Mouse (Mus musculus) G1E (cell line): ENCODE measurements at regions not wholly inside any gene's neighbourhood (a gene's known extent, or its start where the extent isn't known, plus 50 kb on each side); places are given as distances from the start of the nearest gene placed in this dataset.
"Not testable (repeated sequence)": the region's sequence is repeated elsewhere in the genome, so short reads cannot be mapped to it uniquely, and the experiment has no call there.

Experiments
- ATAC-seq: 2 replicates; pipeline ENCODE4 v1.8.0; 2016; ENCODE audit warnings: mild to moderate bottlenecking; ENCODE audit not compliant: insufficient number of reproducible peaks, poor library complexity, low FRiP score, severe bottlenecking; ENCODE audit errors: extremely low read depth
- DNase-seq: peaks from one replicate; pipeline ENCODE4 v3.0.0; 2012; ENCODE audit warnings: low spot score
- H3K27me3 ChIP-seq: 2 replicates; pipeline ENCODE4 v1.6.1; 2012; ENCODE audit warnings: mild to moderate bottlenecking, low read length, inconsistent platforms; ENCODE audit not compliant: insufficient read depth
- H3K36me3 ChIP-seq: replicated peaks from 2 replicates; pipeline ENCODE3; 2012; ENCODE audit warnings: mild to moderate bottlenecking, inconsistent platforms
- H3K4me1 ChIP-seq: 2 replicates; pipeline ENCODE4 v1.6.1; 2012; ENCODE audit warnings: low read depth, low read length, inconsistent platforms, mixed read lengths; ENCODE audit not compliant: insufficient read depth
- H3K4me3 ChIP-seq: 2 replicates; pipeline ENCODE4 v1.5.1; 2012; ENCODE audit warnings: low read depth, mild to moderate bottlenecking, inconsistent platforms, low read length, moderate library complexity, mixed read lengths
- H3K9me3 ChIP-seq: replicated peaks from 2 replicates; pipeline ENCODE4 v1.6.1; 2012; ENCODE audit warnings: inconsistent platforms
- CTCF ChIP-seq: IDR thresholded peaks from 2 replicates; pipeline ENCODE4 v1.5.1; 2012; ENCODE audit warnings: low read depth, low read length, inconsistent platforms, mixed read lengths
- GATA1 ChIP-seq: IDR thresholded peaks from 2 replicates; pipeline ENCODE4 v1.6.1; 2012; ENCODE audit warnings: borderline replicate concordance, low read length, inconsistent platforms, mixed read lengths
- GATA2 ChIP-seq: IDR thresholded peaks from 2 replicates; pipeline ENCODE4 v1.6.1; 2012; ENCODE audit warnings: low read depth, low read length, inconsistent platforms, borderline replicate concordance
- POLR2AphosphoS5 ChIP-seq: IDR thresholded peaks from 2 replicates; pipeline ENCODE4 v1.6.1; 2012; ENCODE audit warnings: low read depth, low read length, inconsistent platforms; ENCODE audit not compliant: insufficient replicate concordance
- TAL1 ChIP-seq: conservative IDR thresholded peaks from 2 replicates; pipeline ENCODE4 v1.6.1; 2012; ENCODE audit warnings: low read depth, low read length, inconsistent platforms, mixed read lengths

- H3K36me3 ChIP-seq = no peaks in the 10 kb centered on the region
- TF ChIP-seq GATA1 (no peak), CTCF (no peak), POLR2AphosphoS5 (no peak), TAL1 (no peak), GATA2 (no peak)
- no peak overlapping the region for H3K4me3 ChIP-seq
- ATAC-seq (no peak), DNase-seq (no peak)
- no peaks in the 10 kb centered on the region for H3K9me3 ChIP-seq
- no peaks in the 10 kb centered on the region for H3K4me1 ChIP-seq
- H3K27me3 ChIP-seq = no peaks in the 10 kb centered on the region
Observed at GRCm38 (mm10) chr9:78846110-78846509, 230.8 kb downstream of the Cd109 start.

GRCm38 (mm10) chr9:78847890-78848563 lies 232.7 kb downstream of the Cd109 start:
- Histone ChIP-seq H3K4me3 (no peak overlapping the region), H3K9me3 (no peaks in the 10 kb centered on the region), H3K27me3 (no peaks in the 10 kb centered on the region), H3K36me3 (no peaks in the 10 kb centered on the region), H3K4me1 (no peaks in the 10 kb centered on the region)
- ATAC-seq (no peak), DNase-seq (no peak)
- TF ChIP-seq GATA2 (no peak), POLR2AphosphoS5 (no peak), GATA1 (no peak), CTCF (no peak), TAL1 (no peak)

GRCm38 (mm10) chr9:78848564-78848893 lies 233.2 kb downstream of the Cd109 start:
- not testable (repeated sequence) for H3K4me1 ChIP-seq, H3K27me3 ChIP-seq, DNase-seq, ATAC-seq, H3K9me3 ChIP-seq, H3K4me3 ChIP-seq, H3K36me3 ChIP-seq

- DNase-seq = no peak
- no peaks in the 10 kb centered on the region for H3K9me3 ChIP-seq
- no peaks in the 10 kb centered on the region for H3K4me1 ChIP-seq
- TF ChIP-seq TAL1 = no peak
- TF ChIP-seq GATA1 = no peak
- no peak for TF ChIP-seq CTCF
- no peak for TF ChIP-seq GATA2
- no peak for TF ChIP-seq POLR2AphosphoS5
- no peak overlapping the region for H3K4me3 ChIP-seq
- H3K27me3 ChIP-seq = no peaks in the 10 kb centered on the region
- H3K36me3 ChIP-seq = no peaks in the 10 kb centered on the region
- no peak for ATAC-seq
Observed at GRCm38 (mm10) chr9:78856981-78857380, 241.6 kb downstream of the Cd109 start.

- Histone ChIP-seq H3K4me1 (no peaks in the 10 kb centered on the region), H3K27me3 (no peaks in the 10 kb centered on the region), H3K36me3 (no peaks in the 10 kb centered on the region), H3K4me3 (no peak overlapping the region), H3K9me3 (no peaks in the 10 kb centered on the region)
- TF ChIP-seq TAL1 (no peak), GATA1 (no peak), GATA2 (no peak), POLR2AphosphoS5 (no peak), CTCF (no peak)
- DNase-seq (no peak), ATAC-seq (no peak)
Observed at GRCm38 (mm10) chr9:78859956-78860355, 244.6 kb downstream of the Cd109 start.

GRCm38 (mm10) chr9:78872561-78872960 lies 257.2 kb downstream of the Cd109 start:
- TF ChIP-seq TAL1 = no peak
- no peak for TF ChIP-seq GATA2
- TF ChIP-seq CTCF = no peak
- TF ChIP-seq POLR2AphosphoS5 = no peak
- no peak for TF ChIP-seq GATA1
- Histone ChIP-seq H3K4me3 (no peak overlapping the region), H3K27me3 (peaks cover 2% of the 10 kb centered on the region), H3K9me3 (no peaks in the 10 kb centered on the region), H3K36me3 (no peaks in the 10 kb centered on the region), H3K4me1 (no peaks in the 10 kb centered on the region)
- no peak for ATAC-seq
- no peak for DNase-seq

- TF ChIP-seq POLR2AphosphoS5 (no peak), TAL1 (no peak), GATA1 (no peak), GATA2 (no peak), CTCF (no peak)
- no peaks in the 10 kb centered on the region for H3K27me3 ChIP-seq
- no peak overlapping the region for H3K4me3 ChIP-seq
- DNase-seq = no peak
- H3K36me3 ChIP-seq = no peaks in the 10 kb centered on the region
- H3K4me1 ChIP-seq = no peaks in the 10 kb centered on the region
- no peak for ATAC-seq
- H3K9me3 ChIP-seq = no peaks in the 10 kb centered on the region
Observed at GRCm38 (mm10) chr9:78879955-78880642, 264.8 kb downstream of the Cd109 start.
